Mouse (Mus musculus) T-helper 1 cell (primary cell): ENCODE measurements around the gene Numa1.
"Not testable (repeated sequence)": the region's sequence is repeated elsewhere in the genome, so short reads cannot be mapped to it uniquely, and the experiment has no call there.

ENCODE experiments used
- in situ Hi-C: fragments of 300-600 bp; cut with MboI, MseI; formaldehyde crosslinking; loops from one replicate; pipeline ENCODE4 v1.15.1; 2025; ENCODE audit warnings: high pct_unique_total_duplicates

Numa1 gene

GRCm38 (mm10) chr7:101936996-101937395 is 3.1 kb downstream of the Numa1 start:
- in situ Hi-C loops = no loop called here

- in situ Hi-C loops = no loop called here
Measured at GRCm38 (mm10) chr7:101937569-101937968, 3.7 kb downstream of the Numa1 start.

- in situ Hi-C loops = no loop called here
Measured at GRCm38 (mm10) chr7:101938348-101938747, 4.4 kb downstream of the Numa1 start.

GRCm38 (mm10) chr7:101939758-101940157 is 5.8 kb downstream of the Numa1 start:
- in situ Hi-C loops = no loop called here

GRCm38 (mm10) chr7:101949008-101949407 is 15.1 kb downstream of the Numa1 start:
- in situ Hi-C loops = not testable (repeated sequence)

GRCm38 (mm10) chr7:101951648-101952047 is 17.7 kb downstream of the Numa1 start:
- in situ Hi-C loops = loop anchor here (10.0 kb wide), 1 partner anchor 647 kb away; the partner anchor contains the start of gene Atg16l2

- in situ Hi-C loops = loop anchor here (10.0 kb wide), 1 partner anchor 647 kb away; the partner anchor contains the start of gene Atg16l2
Measured at GRCm38 (mm10) chr7:101952098-101952497, 18.2 kb downstream of the Numa1 start.

GRCm38 (mm10) chr7:101954163-101954562 is 20.3 kb downstream of the Numa1 start:
- in situ Hi-C loops = loop anchor here (10.0 kb wide), 1 partner anchor 649 kb away; the partner anchor contains the start of gene Atg16l2

GRCm38 (mm10) chr7:101955276-101955675 is 21.4 kb downstream of the Numa1 start:
- in situ Hi-C loops = loop anchor here (10.0 kb wide), 1 partner anchor 650 kb away; the partner anchor contains the start of gene Atg16l2

GRCm38 (mm10) chr7:101955862-101956261 is 22.0 kb downstream of the Numa1 start:
- in situ Hi-C loops = loop anchor here (10.0 kb wide), 1 partner anchor 651 kb away; the partner anchor contains the start of gene Atg16l2

- in situ Hi-C loops = loop anchor here (10.0 kb wide), 1 partner anchor 652 kb away; the partner anchor contains the start of gene Atg16l2
Measured at GRCm38 (mm10) chr7:101956481-101956880, 22.6 kb downstream of the Numa1 start.

- in situ Hi-C loops = loop anchor here (10.0 kb wide), 1 partner anchor 652 kb away; the partner anchor contains the start of gene Atg16l2
Measured at GRCm38 (mm10) chr7:101956911-101957310, 23.0 kb downstream of the Numa1 start.

- in situ Hi-C loops = no loop called here
Measured at GRCm38 (mm10) chr7:101962829-101963228, 28.9 kb downstream of the Numa1 start.

- in situ Hi-C loops = no loop called here
Measured at GRCm38 (mm10) chr7:101963621-101964020, 29.7 kb downstream of the Numa1 start.

- in situ Hi-C loops = no loop called here
Measured at GRCm38 (mm10) chr7:101964551-101964950, 30.6 kb downstream of the Numa1 start.

GRCm38 (mm10) chr7:101965606-101966005 is 31.7 kb downstream of the Numa1 start:
- in situ Hi-C loops = no loop called here

- in situ Hi-C loops = no loop called here
Measured at GRCm38 (mm10) chr7:101967256-101967655, 33.3 kb downstream of the Numa1 start.

- in situ Hi-C loops = no loop called here
Measured at GRCm38 (mm10) chr7:101968751-101969150, 34.8 kb downstream of the Numa1 start.

- in situ Hi-C loops = no loop called here
Measured at GRCm38 (mm10) chr7:101969694-101970428, 36.0 kb downstream of the Numa1 start.

- in situ Hi-C loops = no loop called here
Measured at GRCm38 (mm10) chr7:101970429-101970775, 36.5 kb downstream of the Numa1 start.

GRCm38 (mm10) chr7:101970821-101971461 is 37.0 kb downstream of the Numa1 start:
- in situ Hi-C loops = no loop called here

GRCm38 (mm10) chr7:101971721-101972120 is 37.8 kb downstream of the Numa1 start:
- in situ Hi-C loops = no loop called here

- in situ Hi-C loops = no loop called here
Measured at GRCm38 (mm10) chr7:101973730-101974129, 39.8 kb downstream of the Numa1 start.
